8 mouse cellular contexts compared by ENCODE assay signal in the genomic region with DNA sequence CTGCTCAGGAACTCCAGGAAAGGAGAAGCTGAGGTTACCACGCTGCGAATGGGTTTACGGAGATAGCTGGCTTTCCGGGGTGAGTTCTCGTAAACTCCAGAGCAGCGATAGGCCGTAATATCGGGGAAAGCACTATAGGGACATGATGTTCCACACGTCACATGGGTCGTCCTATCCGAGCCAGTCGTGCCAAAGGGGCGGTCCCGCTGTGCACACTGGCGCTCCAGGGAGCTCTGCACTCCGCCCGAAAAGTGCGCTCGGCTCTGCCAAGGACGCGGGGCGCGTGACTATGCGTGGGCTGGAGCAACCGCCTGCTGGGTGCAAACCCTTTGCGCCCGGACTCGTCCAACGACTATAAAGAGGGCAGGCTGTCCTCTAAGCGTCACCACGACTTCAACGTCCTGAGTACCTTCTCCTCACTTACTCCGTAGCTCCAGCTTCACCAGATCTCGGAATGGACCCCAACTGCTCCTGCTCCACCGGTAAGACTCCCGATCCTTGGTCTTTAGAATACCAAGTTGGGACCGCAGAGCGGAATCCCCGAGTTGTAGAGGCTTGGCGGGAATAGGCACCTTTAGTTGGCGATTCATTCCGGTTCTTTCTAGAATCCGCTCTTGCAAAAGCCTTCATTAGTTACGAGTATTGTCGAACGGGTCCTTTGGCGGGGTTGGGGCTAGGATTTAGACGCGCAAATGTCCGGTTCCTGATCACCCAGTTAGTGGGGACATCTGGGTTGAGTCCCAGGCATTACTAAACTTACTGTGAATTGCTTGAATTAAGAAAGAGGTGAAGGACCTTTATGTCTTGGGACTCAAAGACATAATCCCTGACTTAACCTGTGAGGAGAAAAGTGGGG. TPM values are rescaled to one million over a fixed set of nuclear protein-coding genes. Genes with fewer than 3 reads are reported as not detected.
A peak's percentile ranks its signal among the peaks of the same experiment; 100 is the strongest.
DNase-seq lines count a peak whose midpoint lies in the region; ATAC-seq and TF ChIP-seq lines count a peak whose summit lies in the region.

A gene (plus strand): TSS at position 226 of the 856 bp plus-strand sequence.

- ATAC-seq in forebrain, postnatal 0 days, result peak; percentile 95
- peak; percentile 91 for ATAC-seq in neural tube, embryonic 15.5 days (ENCODE audit: low FRiP score)

- H3K4me2 ChIP-seq in forebrain, postnatal 0 days (ENCODE audit: low read depth), result peak within 1 kb of the TSS; percentile 75
- H3K4me2 ChIP-seq in neural tube, embryonic 15.5 days, result peak within 1 kb of the TSS; percentile 83

- no peak for TF ChIP-seq CTCF in cerebellum, adult 2 months (IDR thresholded peaks at IDR 0.05; ENCODE audit: borderline replicate concordance, insufficient read depth, low read depth, low read length)
- no peak for TF ChIP-seq CTCF in forebrain, postnatal 0 days (IDR thresholded peaks at IDR 0.05; ENCODE audit: low read depth)
- no peak for TF ChIP-seq CTCF in layer of hippocampus, adult 2 months (conservative IDR thresholded peaks at IDR 0.05)
- TF ChIP-seq CTCF in lung, adult 2 months (IDR thresholded peaks at IDR 0.05; ENCODE audit: insufficient read depth, low read length), result no peak

- DNase-seq in NIH3T3 (ENCODE audit: low read depth), result peak; percentile 100
- DNase-seq in cerebellum, adult 2 months, result peak; percentile 80 to 83
- DNase-seq in forebrain, postnatal 0 days, result peak; percentile 89
- DNase-seq in heart, postnatal 36 days, result peak; percentile 88 to 90
- peak; percentile 91 to 92 for DNase-seq in layer of hippocampus, adult 2 months (ENCODE audit: low spot score in 2 of 2)
- DNase-seq in lung, adult 2 months, result peak; percentile 75
- DNase-seq in thymus, postnatal 4 days, result peak; percentile 55

- peaks cover 2% of the 10 kb centered on the region; the same call in 1 of the 2 replicates for H3K27me3 ChIP-seq in cerebellum, adult 2 months (ENCODE audit: control insufficient read depth, insufficient read depth, low read length)
- H3K27me3 ChIP-seq in forebrain, postnatal 0 days (ENCODE audit: insufficient read depth, low read length), result peaks cover 24% of the 10 kb centered on the region; the same call in 1 of the 2 replicates
- H3K27me3 ChIP-seq in neural tube, embryonic 15.5 days (replicated peaks), result peaks cover 93% of the 10 kb centered on the region

- H3K4me3 ChIP-seq in cerebellum, adult 2 months (replicated peaks; ENCODE audit: insufficient read depth, low read depth, low read length), result peak within 1 kb of the TSS; percentile 90
- H3K4me3 ChIP-seq in forebrain, postnatal 0 days (ENCODE audit: low read depth, low read length), result peak within 1 kb of the TSS; percentile 39
- H3K4me3 ChIP-seq in layer of hippocampus, adult 2 months, result peak within 1 kb of the TSS; percentile 70
- H3K4me3 ChIP-seq in lung, adult 2 months (replicated peaks; ENCODE audit: extremely low read depth, low read depth, low read length), result peak within 1 kb of the TSS; percentile 64
- peak within 1 kb of the TSS; percentile 38 for H3K4me3 ChIP-seq in neural tube, embryonic 15.5 days (replicated peaks)

- intact Hi-C loops in heart, postnatal 36 days (cut with DNase I), result loop anchor here (5.0 kb wide), 1 partner anchor 1282 kb away; no protein-coding TSS in a partner anchor

- H3K9ac ChIP-seq in forebrain, postnatal 0 days, result peak within 1 kb of the TSS; percentile 35
- H3K9ac ChIP-seq in neural tube, embryonic 15.5 days (replicated peaks), result peak within 1 kb of the TSS; percentile 33

- H3K27ac ChIP-seq in cerebellum, adult 2 months (ENCODE audit: insufficient read depth, low read length), result peak within 1 kb of the TSS; percentile 32; the same call in 1 of the 2 replicates
- H3K27ac ChIP-seq in forebrain, postnatal 0 days (ENCODE audit: low read depth, low read length), result peak within 1 kb of the TSS; percentile 11
- H3K27ac ChIP-seq in layer of hippocampus, adult 2 months, result peak within 1 kb of the TSS; percentile 97
- H3K27ac ChIP-seq in neural tube, embryonic 15.5 days (replicated peaks), result no peak within 1 kb of the TSS; the same call in 1 of the 2 replicates

- no peaks in the 10 kb centered on the region for H3K36me3 ChIP-seq in forebrain, postnatal 0 days (ENCODE audit: insufficient read depth)
- no peaks in the 10 kb centered on the region for H3K36me3 ChIP-seq in neural tube, embryonic 15.5 days

- H3K4me1 ChIP-seq in cerebellum, adult 2 months (ENCODE audit: control insufficient read depth, insufficient read depth, low read length), result peaks cover 6% of the 10 kb centered on the region
- H3K4me1 ChIP-seq in forebrain, postnatal 0 days (ENCODE audit: insufficient read depth), result no peaks in the 10 kb centered on the region
- peaks cover 6% of the 10 kb centered on the region for H3K4me1 ChIP-seq in lung, adult 2 months (ENCODE audit: control insufficient read depth, insufficient read depth, low read length)
- peaks cover 30% of the 10 kb centered on the region for H3K4me1 ChIP-seq in neural tube, embryonic 15.5 days

- TF ChIP-seq POLR2A in cerebellum, adult 2 months (IDR thresholded peaks at IDR 0.05; ENCODE audit: borderline replicate concordance, insufficient read depth, low read length), result peak; percentile 64; the same call in 1 of the 2 replicates
- peak; percentile 88; the same call in 1 of the 2 replicates for TF ChIP-seq POLR2A in lung, adult 2 months (IDR thresholded peaks at IDR 0.05; ENCODE audit: borderline replicate concordance, extremely low read depth, low read depth, low read length)

- WGBS in cerebellum, adult 2 months, result under 1% methylated on average over 50 of the region's 50 CpGs
- WGBS in forebrain, postnatal 0 days, result under 1% methylated on average over 50 of the region's 50 CpGs
- under 1% methylated on average over 50 of the region's 50 CpGs for WGBS in lung, adult 2 months
- 1% methylated on average over 50 of the region's 50 CpGs for WGBS in neural tube, embryonic 15.5 days

- no peaks in the 10 kb centered on the region for H3K9me3 ChIP-seq in forebrain, postnatal 0 days (ENCODE audit: low read length)
- H3K9me3 ChIP-seq in neural tube, embryonic 15.5 days (replicated peaks), result no peaks in the 10 kb centered on the region

RNA-seq across cellular contexts. Expression of the gene that starts here (rescaled TPM):
- 1,145 and 1,309 TPM in 2 replicates for polyA plus RNA-seq in cerebellum, adult 2 months (2012; rRNA removed)
- 205 and 418 TPM in 2 replicates for total RNA-seq in forebrain, postnatal 0 days (2014; rRNA removed)
- polyA plus RNA-seq in forebrain, postnatal 0 days (2015; fragmentation: Nextera tagmentation; extraction: Ambion mirVana), result 386 and 411 TPM in 2 replicates
- 100 to 1,000 TPM; 482 to 504 TPM for total RNA-seq in heart, postnatal 36 days (2021)
- total RNA-seq in layer of hippocampus, adult 2 months (2021), result 100 to 1,000 TPM; 636 to 650 TPM
- polyA plus RNA-seq in lung, adult 2 months (2012; rRNA removed), result 417 and 493 TPM in 2 replicates
- 119 and 160 TPM in 2 replicates for polyA plus RNA-seq in neural tube, embryonic 15.5 days (2015; fragmentation: Nextera tagmentation; extraction: Ambion mirVana)

Comparison
In these comparisons a context has a peak if more than half of its experiments do, and no peak if none do; other contexts are left out.
1. H3K4me3 ChIP-seq: peak in every context shown above with its lines; median percentile 90 in cerebellum, adult 2 months; 70 in layer of hippocampus, adult 2 months; 64 in lung, adult 2 months; 39 in forebrain, postnatal 0 days; 38 in neural tube, embryonic 15.5 days.